Mouse (Mus musculus) heart, postnatal 0 days (tissue): ENCODE measurements at regions not wholly inside any gene's neighbourhood (a gene's known extent, or its start where the extent isn't known, plus 50 kb on each side); places are given as distances from the start of the nearest gene placed in this dataset.

ENCODE experiments used
- CTCF ChIP-seq: IDR thresholded peaks from 2 replicates; pipeline ENCODE4 v1.5.1; 2016; ENCODE audit warnings: antibody characterized with exemption, control low read depth, low read depth
- EP300 ChIP-seq: IDR thresholded peaks from 2 replicates; pipeline ENCODE4 v1.6.1; 2016; ENCODE audit warnings: antibody characterized with exemption, low read depth

GRCm38 (mm10) chr10:37266909-37267308 is 128.2 kb upstream of the Marcks start:
- no peak for TF ChIP-seq EP300
- no peak for TF ChIP-seq CTCF
